Mouse (Mus musculus): ENCODE measurements around the gene Slc44a1. TPM values are rescaled to one million over a fixed set of nuclear protein-coding genes. Genes with fewer than 3 reads are reported as not detected.

Gene Slc44a1
- polyA plus RNA-seq (2015; fragmentation: Nextera tagmentation; extraction: Ambion mirVana): 7.9 and 11.6 TPM in 2 replicates

DNA sequence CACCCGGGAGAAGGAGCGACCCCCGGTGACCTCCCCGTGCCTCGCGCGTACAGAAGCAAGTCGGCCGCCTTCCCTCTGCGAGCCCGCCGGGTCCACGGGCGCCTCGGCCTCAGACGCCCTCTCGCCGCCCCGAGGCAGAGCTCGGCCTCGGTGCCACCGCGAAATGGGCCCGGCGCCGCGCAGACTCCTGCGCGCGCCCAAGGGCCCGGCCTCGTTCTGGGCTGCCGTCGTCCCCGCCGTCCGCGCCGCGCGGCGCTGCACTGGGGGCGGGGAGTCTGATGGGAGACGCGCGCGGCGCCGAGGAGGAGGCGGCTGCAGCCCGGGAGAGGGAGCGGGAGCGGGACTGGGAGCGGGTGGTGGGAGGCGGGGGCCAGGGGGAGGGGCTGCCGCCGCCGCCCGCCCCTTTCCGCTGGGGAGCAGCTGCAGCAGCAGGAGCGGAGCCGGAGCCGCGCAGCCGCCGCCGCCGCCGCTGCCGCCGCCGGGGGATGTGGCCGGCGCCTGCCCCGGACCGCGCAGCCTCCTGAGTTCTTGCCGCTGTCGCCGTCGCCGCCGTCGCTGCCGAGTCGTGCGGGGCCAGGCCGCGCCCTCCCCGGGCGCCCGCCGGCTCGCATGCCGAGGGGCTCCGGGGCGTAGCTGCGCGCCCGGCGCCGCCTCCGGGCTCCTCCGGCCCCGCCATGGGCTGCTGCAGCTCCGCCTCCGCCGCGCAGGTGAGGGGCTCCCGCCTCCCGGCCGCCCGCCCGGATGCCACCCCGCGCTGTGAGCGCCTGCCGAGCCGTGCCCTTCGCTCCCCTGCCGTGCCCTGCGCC lies at the start of gene Slc44a1:
Gene Slc44a1, plus strand, starts transcription at position 404 of the 806 bp plus-strand sequence.
- peak within 1 kb of the TSS; percentile 82 for H3K27ac ChIP-seq
- peak within 1 kb of the TSS; percentile 84 for H3K9ac ChIP-seq (replicated peaks)
- H3K4me3 ChIP-seq (replicated peaks): peak within 1 kb of the TSS; percentile 89
- peaks cover 12% of the 10 kb centered on the region for H3K27me3 ChIP-seq
- H3K9me3 ChIP-seq: no peaks in the 10 kb centered on the region
- H3K36me3 ChIP-seq: no peaks in the 10 kb centered on the region
- peak within 1 kb of the TSS; percentile 98 for H3K4me2 ChIP-seq (replicated peaks)
- ATAC-seq: peak; percentile 98
- under 1% methylated on average over 66 of the region's 122 CpGs for WGBS
- peaks cover 26% of the 10 kb centered on the region for H3K4me1 ChIP-seq (replicated peaks)

- Histone ChIP-seq H3K9ac (replicated peaks) (no peak overlapping the region), H3K4me1 (replicated peaks) (no peaks in the 10 kb centered on the region), H3K27ac (no peak overlapping the region), H3K27me3 (no peaks in the 10 kb centered on the region), H3K36me3 (no peaks in the 10 kb centered on the region), H3K4me2 (replicated peaks) (no peak overlapping the region), H3K9me3 (no peaks in the 10 kb centered on the region), H3K4me3 (replicated peaks) (no peak overlapping the region)
- 88% methylated on average over 3 of the region's 3 CpGs for WGBS
- ATAC-seq: no peak
These were observed 45.2 kb upstream of the Slc44a1 start for GRCm38 (mm10) chr4:53395002-53395401.

- no peak for ATAC-seq
- Histone ChIP-seq H3K4me3 (replicated peaks) (no peak overlapping the region), H3K36me3 (no peaks in the 10 kb centered on the region), H3K27me3 (no peaks in the 10 kb centered on the region), H3K9ac (replicated peaks) (no peak overlapping the region), H3K9me3 (no peaks in the 10 kb centered on the region), H3K4me2 (replicated peaks) (no peak overlapping the region), H3K27ac (no peak overlapping the region), H3K4me1 (replicated peaks) (no peaks in the 10 kb centered on the region)
- WGBS: 83% methylated on average over 11 of the region's 11 CpGs
These were observed 43.5 kb upstream of the Slc44a1 start for GRCm38 (mm10) chr4:53396623-53397192.

- Histone ChIP-seq H3K36me3 (no peaks in the 10 kb centered on the region), H3K27me3 (no peaks in the 10 kb centered on the region), H3K9me3 (no peaks in the 10 kb centered on the region), H3K4me2 (replicated peaks) (no peak overlapping the region), H3K9ac (replicated peaks) (no peak overlapping the region), H3K4me1 (replicated peaks) (no peaks in the 10 kb centered on the region), H3K27ac (no peak overlapping the region), H3K4me3 (replicated peaks) (no peak overlapping the region)
- WGBS: 75% methylated on average over 4 of the region's 4 CpGs
- ATAC-seq: no peak
These were observed 42.7 kb upstream of the Slc44a1 start for GRCm38 (mm10) chr4:53397280-53398117.

GRCm38 (mm10) chr4:53398561-53398960 lies 41.7 kb upstream of the Slc44a1 start:
- no peak overlapping the region for H3K27ac ChIP-seq
- 63% methylated on average over 5 of the region's 5 CpGs for WGBS
- no peak for ATAC-seq
- no peak overlapping the region for H3K4me2 ChIP-seq (replicated peaks)
- H3K36me3 ChIP-seq: no peaks in the 10 kb centered on the region
- no peaks in the 10 kb centered on the region for H3K4me1 ChIP-seq (replicated peaks)
- no peaks in the 10 kb centered on the region for H3K9me3 ChIP-seq
- H3K27me3 ChIP-seq: no peaks in the 10 kb centered on the region
- no peak overlapping the region for H3K9ac ChIP-seq (replicated peaks)
- H3K4me3 ChIP-seq (replicated peaks): no peak overlapping the region

- Histone ChIP-seq H3K9ac (replicated peaks) (no peak overlapping the region), H3K4me3 (replicated peaks) (no peak overlapping the region), H3K4me1 (replicated peaks) (no peaks in the 10 kb centered on the region), H3K4me2 (replicated peaks) (no peak overlapping the region), H3K27me3 (no peaks in the 10 kb centered on the region), H3K27ac (no peak overlapping the region), H3K9me3 (no peaks in the 10 kb centered on the region), H3K36me3 (no peaks in the 10 kb centered on the region)
- WGBS: 88% methylated on average over 1 of the region's 1 CpGs
- ATAC-seq: no peak
These were observed 40.8 kb upstream of the Slc44a1 start for GRCm38 (mm10) chr4:53399428-53399827.

DNA sequence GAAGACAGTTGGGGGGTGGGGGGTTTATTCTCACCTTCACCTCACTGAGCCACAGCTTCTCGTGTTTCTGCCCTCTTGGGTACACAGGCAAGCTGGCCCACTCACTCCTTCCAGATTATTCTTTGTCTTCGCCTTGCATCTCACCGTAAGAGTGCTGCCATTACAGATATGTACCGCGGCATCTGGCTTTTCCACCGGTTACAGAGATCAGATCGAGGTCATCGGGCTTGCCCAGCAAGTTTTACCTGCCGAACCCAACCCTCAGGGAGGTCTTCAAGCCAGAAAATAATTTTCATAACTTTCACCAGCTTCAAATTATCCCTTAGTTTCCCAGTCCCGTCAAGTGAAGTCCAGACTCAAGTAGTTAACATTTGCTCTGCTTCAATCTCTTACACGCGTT lies 36.8 kb upstream of the Slc44a1 start:
- ATAC-seq: no peak
- H3K9me3 ChIP-seq: no peaks in the 10 kb centered on the region
- no peak overlapping the region for H3K4me2 ChIP-seq (replicated peaks)
- no peaks in the 10 kb centered on the region for H3K27me3 ChIP-seq
- H3K27ac ChIP-seq: no peak overlapping the region
- H3K36me3 ChIP-seq: no peaks in the 10 kb centered on the region
- no peak overlapping the region for H3K9ac ChIP-seq (replicated peaks)
- no peak overlapping the region for H3K4me3 ChIP-seq (replicated peaks)
- H3K4me1 ChIP-seq (replicated peaks): no peaks in the 10 kb centered on the region
- 96% methylated on average over 12 of the region's 12 CpGs for WGBS

DNA sequence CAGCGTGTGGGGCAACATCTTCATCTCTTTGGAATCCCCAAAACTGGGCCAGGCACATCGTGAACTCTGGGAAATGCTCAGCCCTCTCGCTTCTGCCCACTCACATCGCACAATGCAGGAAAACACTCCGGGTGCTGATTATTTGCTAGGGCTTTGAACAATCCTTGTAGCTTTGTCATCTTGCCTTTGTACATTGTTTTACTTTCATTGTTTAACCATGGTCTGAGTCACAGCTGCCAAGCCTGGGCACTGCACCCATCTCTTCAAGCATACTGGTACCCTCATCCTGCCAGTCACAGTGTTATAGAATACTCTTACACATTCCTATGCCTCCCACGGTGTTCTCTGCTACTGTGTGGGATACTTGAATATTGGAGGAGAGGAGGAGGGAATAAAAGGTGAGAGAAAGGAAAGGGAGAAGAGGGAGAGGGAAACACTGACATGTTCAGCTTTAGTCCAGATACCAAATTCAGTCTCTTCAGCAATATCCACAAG lies 35.7 kb upstream of the Slc44a1 start:
- H3K4me2 ChIP-seq (replicated peaks): no peak overlapping the region
- WGBS: 93% methylated on average over 6 of the region's 6 CpGs
- no peak overlapping the region for H3K27ac ChIP-seq
- H3K9ac ChIP-seq (replicated peaks): no peak overlapping the region
- no peak for ATAC-seq
- H3K36me3 ChIP-seq: no peaks in the 10 kb centered on the region
- no peaks in the 10 kb centered on the region for H3K27me3 ChIP-seq
- H3K4me1 ChIP-seq (replicated peaks): no peaks in the 10 kb centered on the region
- no peak overlapping the region for H3K4me3 ChIP-seq (replicated peaks)
- no peaks in the 10 kb centered on the region for H3K9me3 ChIP-seq

- no peaks in the 10 kb centered on the region for H3K36me3 ChIP-seq
- no peak overlapping the region for H3K4me3 ChIP-seq (replicated peaks)
- H3K27me3 ChIP-seq: no peaks in the 10 kb centered on the region
- 0 out of 2 replicates have a peak, but pooled peaks cover 4% of the 10 kb centered on the region for H3K4me1 ChIP-seq (replicated peaks)
- no peak for ATAC-seq
- no peak overlapping the region for H3K27ac ChIP-seq
- H3K9me3 ChIP-seq: no peaks in the 10 kb centered on the region
- H3K4me2 ChIP-seq (replicated peaks): no peak overlapping the region
- no peak overlapping the region for H3K9ac ChIP-seq (replicated peaks)
These were observed 33.3 kb upstream of the Slc44a1 start for GRCm38 (mm10) chr4:53406866-53407265.

DNA sequence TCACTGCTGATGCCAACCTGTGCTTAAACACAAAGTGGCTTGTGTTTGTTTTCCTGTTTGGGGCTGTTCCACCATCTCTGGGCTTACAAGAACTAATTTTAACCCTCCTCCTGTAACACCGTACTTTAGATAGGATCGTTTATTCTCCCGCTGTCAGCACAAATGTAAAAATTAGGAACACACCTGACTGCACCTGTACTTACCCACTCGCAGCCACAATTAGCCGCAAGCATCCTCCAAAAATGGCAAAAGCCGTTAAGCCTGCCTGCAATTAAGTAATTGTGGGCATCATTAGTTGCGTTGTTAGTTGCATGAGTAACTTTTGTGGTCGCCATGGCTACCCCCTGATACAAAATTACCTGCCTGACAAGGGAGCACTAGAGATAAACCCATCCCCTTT lies 31.4 kb upstream of the Slc44a1 start:
- 84% methylated on average over 8 of the region's 8 CpGs for WGBS
- no peaks in the 10 kb centered on the region for H3K36me3 ChIP-seq
- no peak overlapping the region for H3K4me2 ChIP-seq (replicated peaks)
- no peak overlapping the region for H3K4me3 ChIP-seq (replicated peaks)
- no peak for ATAC-seq
- H3K4me1 ChIP-seq (replicated peaks): 0 out of 2 replicates have a peak, but pooled peaks cover 4% of the 10 kb centered on the region
- H3K27ac ChIP-seq: no peak overlapping the region
- no peak overlapping the region for H3K9ac ChIP-seq (replicated peaks)
- H3K27me3 ChIP-seq: no peaks in the 10 kb centered on the region
- no peaks in the 10 kb centered on the region for H3K9me3 ChIP-seq

GRCm38 (mm10) chr4:53409526-53410085 lies 30.6 kb upstream of the Slc44a1 start:
- ATAC-seq: no peak
- H3K9ac ChIP-seq (replicated peaks): no peak overlapping the region
- H3K27me3 ChIP-seq: no peaks in the 10 kb centered on the region
- H3K9me3 ChIP-seq: no peaks in the 10 kb centered on the region
- H3K4me3 ChIP-seq (replicated peaks): no peak overlapping the region
- H3K4me2 ChIP-seq (replicated peaks): no peak overlapping the region
- H3K4me1 ChIP-seq (replicated peaks): 0 out of 2 replicates have a peak, but pooled peaks cover 4% of the 10 kb centered on the region
- H3K27ac ChIP-seq: no peak overlapping the region
- WGBS: 33% methylated on average over 5 of the region's 5 CpGs
- H3K36me3 ChIP-seq: no peaks in the 10 kb centered on the region

Data from midbrain, embryonic 13.5 days (tissue).